19 mouse cellular contexts compared by ENCODE assay signal in the genomic region with DNA sequence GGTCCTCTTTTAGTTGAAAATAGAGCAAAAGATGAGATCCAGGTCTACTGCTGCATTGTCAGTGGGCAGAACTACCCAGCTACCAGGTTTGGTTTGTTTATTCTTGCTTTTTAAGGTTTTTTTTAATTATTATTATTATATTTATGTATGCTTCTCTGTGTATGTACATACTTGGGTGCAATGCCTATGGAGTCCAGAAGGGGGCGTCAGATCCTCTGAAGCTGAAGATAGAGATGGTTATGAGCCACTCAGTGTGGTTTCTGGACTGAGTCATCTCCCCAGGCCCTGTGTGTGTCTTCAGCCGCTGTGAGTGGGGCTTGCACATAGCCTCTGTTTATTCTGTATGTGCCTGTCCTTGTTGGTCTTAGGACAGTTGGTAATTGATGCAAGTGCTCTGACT.
DNase-seq lines count a peak whose midpoint lies in the region; ATAC-seq and TF ChIP-seq lines count a peak whose summit lies in the region.
"Had no signal": no experiment of that assay in that cellular context is flagged by ENCODE, and none has a peak within 500 bp of the region (broad histone marks: within the 10 kb centered on the region; RNA-seq: fewer than 3 reads in every experiment).

No protein-coding gene starts in this region.

- 43% methylated on average over 2 of the region's 2 CpGs for WGBS in liver, postnatal 0 days (ENCODE audit: insufficient replicate concordance)
- 60% methylated on average over 2 of the region's 2 CpGs for WGBS in liver, embryonic 11.5 days

- H3K4me3 ChIP-seq in liver, postnatal 0 days (ENCODE audit: low read depth, low read length) = no peak overlapping the region
- H3K4me3 ChIP-seq in liver, embryonic 11.5 days (ENCODE audit: low read depth, low read length) = no peak overlapping the region
- H3K4me3 ChIP-seq: embryonic facial prominence, embryonic 12.5 days; forebrain, embryonic 15.5 days; heart, embryonic 12.5 days; hindbrain, embryonic 15.5 days; limb, embryonic 10.5 days; liver, embryonic 13.5 days; midbrain, embryonic 10.5 days had no signal

- no peaks in the 10 kb centered on the region for H3K9me3 ChIP-seq in liver, postnatal 0 days (ENCODE audit: low read length)
- no peaks in the 10 kb centered on the region for H3K9me3 ChIP-seq in liver, embryonic 11.5 days (ENCODE audit: control insufficient read depth, low read length)
- H3K9me3 ChIP-seq: embryonic facial prominence, embryonic 12.5 days; forebrain, embryonic 15.5 days; hindbrain, embryonic 15.5 days; limb, embryonic 10.5 days; liver, embryonic 13.5 days; midbrain, embryonic 10.5 days had no signal

- peak; percentile 9 to 27 for DNase-seq in cerebellum, postnatal 10 days
- DNase-seq in cerebellum, adult 9-10 months = no peak
- no peak for DNase-seq in liver, postnatal 0 days
- DNase-seq in liver, embryonic 11.5 days (ENCODE audit: low spot score) = no peak
- peak; percentile 9 for DNase-seq in adrenal gland, adult 8-10 months
- no peak for DNase-seq in retina, postnatal 1 day
- DNase-seq in yolk sac, embryonic 10.5 days (ENCODE audit: low spot score) = no peak
- DNase-seq: cerebellum, adult 11-12 months; kidney, adult 2 months; kidney, postnatal 25 days; liver, embryonic 13.5 days; thymus, postnatal 36 days had no signal

- TF ChIP-seq CTCF in liver, postnatal 0 days (IDR thresholded peaks at IDR 0.05; ENCODE audit: low read depth) = peak; percentile 18; the same call in 1 of the 2 replicates

- H3K4me2 ChIP-seq in liver, postnatal 0 days (ENCODE audit: low read depth, low read length) = no peak overlapping the region
- no peak overlapping the region for H3K4me2 ChIP-seq in liver, embryonic 11.5 days
- H3K4me2 ChIP-seq: embryonic facial prominence, embryonic 12.5 days; forebrain, embryonic 15.5 days; heart, embryonic 12.5 days; hindbrain, embryonic 15.5 days; liver, embryonic 13.5 days had no signal

- no peak overlapping the region for H3K9ac ChIP-seq in liver, postnatal 0 days (replicated peaks)
- H3K9ac ChIP-seq in liver, embryonic 11.5 days (ENCODE audit: low read depth, low read length) = no peak overlapping the region
- H3K9ac ChIP-seq: embryonic facial prominence, embryonic 12.5 days; forebrain, embryonic 15.5 days; heart, embryonic 12.5 days; hindbrain, embryonic 15.5 days; liver, embryonic 13.5 days had no signal

- no peak for TF ChIP-seq EP300 in liver, postnatal 0 days (IDR thresholded peaks at IDR 0.05; ENCODE audit: low read depth)

- ATAC-seq in liver, postnatal 0 days = no peak
- no peak for ATAC-seq in liver, embryonic 11.5 days (replicated peaks; ENCODE audit: low FRiP score)
- ATAC-seq: forebrain, embryonic 15.5 days had no signal

- no peak overlapping the region for H3K27ac ChIP-seq in liver, postnatal 0 days (ENCODE audit: low read depth)
- H3K27ac ChIP-seq in liver, embryonic 11.5 days (ENCODE audit: low read depth, low read length) = no peak overlapping the region
- H3K27ac ChIP-seq: embryonic facial prominence, embryonic 12.5 days; forebrain, embryonic 15.5 days; hindbrain, embryonic 15.5 days; limb, embryonic 10.5 days; liver, embryonic 13.5 days; midbrain, embryonic 10.5 days had no signal

- H3K4me1 ChIP-seq in liver, postnatal 0 days (ENCODE audit: insufficient read depth) = no peaks in the 10 kb centered on the region
- H3K4me1 ChIP-seq in liver, embryonic 11.5 days (replicated peaks; ENCODE audit: control insufficient read depth, insufficient read depth, low read length) = no peaks in the 10 kb centered on the region
- H3K4me1 ChIP-seq: embryonic facial prominence, embryonic 12.5 days; forebrain, embryonic 15.5 days; heart, embryonic 12.5 days; liver, embryonic 13.5 days had no signal

- H3K36me3 ChIP-seq in liver, postnatal 0 days (replicated peaks; ENCODE audit: insufficient read depth, low read length) = no peaks in the 10 kb centered on the region
- H3K36me3 ChIP-seq in liver, embryonic 11.5 days (ENCODE audit: control insufficient read depth, insufficient read depth, low read length) = no peaks in the 10 kb centered on the region
- H3K36me3 ChIP-seq: embryonic facial prominence, embryonic 12.5 days; forebrain, embryonic 15.5 days; G1E; heart, embryonic 12.5 days; hindbrain, embryonic 15.5 days; limb, embryonic 10.5 days; liver, embryonic 13.5 days; midbrain, embryonic 10.5 days had no signal

- no peaks in the 10 kb centered on the region for H3K27me3 ChIP-seq in liver, postnatal 0 days (ENCODE audit: insufficient read depth, low read length)
- no peaks in the 10 kb centered on the region for H3K27me3 ChIP-seq in liver, embryonic 11.5 days (replicated peaks; ENCODE audit: control insufficient read depth, insufficient read depth, low read length)
- H3K27me3 ChIP-seq: embryonic facial prominence, embryonic 12.5 days; forebrain, embryonic 15.5 days; heart, embryonic 12.5 days; hindbrain, embryonic 15.5 days; liver, embryonic 13.5 days had no signal

Comparison
In these comparisons a context has a peak if more than half of its experiments do, and no peak if none do; other contexts are left out.
1. DNase-seq: peak in cerebellum, postnatal 10 days (2 of 2) and adrenal gland, adult 8-10 months (single experiment); none in cerebellum, adult 9-10 months (single experiment), liver, postnatal 0 days (single experiment), liver, embryonic 11.5 days (single experiment), retina, postnatal 1 day (single experiment) and yolk sac, embryonic 10.5 days (single experiment).